Mouse (Mus musculus) cerebellum, adult 2 months (tissue): Measurements from ENCODE around the gene Tmem217. TPM values are rescaled to one million over a fixed set of nuclear protein-coding genes. Genes with fewer than 3 reads are reported as not detected.
"Not testable (repeated sequence)": the region's sequence is repeated elsewhere in the genome, so short reads cannot be mapped to it uniquely, and the experiment has no call there.

Source experiments
- DNase-seq, 2 experiments: peaks; one replicate each; pipeline ENCODE4 v3.0.0; 2021
- H3K27ac ChIP-seq: fragments of 200-500 bp; 2 replicates; pipeline ENCODE4 v1.5.1; 2012; ENCODE audit warnings: low read length, control low read depth, inconsistent platforms; ENCODE audit not compliant: insufficient read depth
- H3K27me3 ChIP-seq: fragments of 200-500 bp; 2 replicates; pipeline ENCODE4 v1.6.1; 2012; ENCODE audit warnings: inconsistent platforms, mild to moderate bottlenecking, low read length, moderate library complexity; ENCODE audit not compliant: control insufficient read depth, insufficient read depth
- H3K4me1 ChIP-seq: fragments of 200-500 bp; 2 replicates; pipeline ENCODE4 v1.6.1; 2011; ENCODE audit warnings: low read length; ENCODE audit not compliant: control insufficient read depth, insufficient read depth
- H3K4me3 ChIP-seq: fragments of 200-500 bp; replicated peaks from 2 replicates; pipeline ENCODE3; 2011; ENCODE audit warnings: mild to moderate bottlenecking, low read depth, low read length, control low read depth; ENCODE audit not compliant: insufficient read depth
- CTCF ChIP-seq: fragments of 200-500 bp; IDR thresholded peaks from 2 replicates; pipeline ENCODE4 v1.5.1; 2011; ENCODE audit warnings: low read depth, mild to moderate bottlenecking, control low read depth, low read length, moderate library complexity, borderline replicate concordance; ENCODE audit not compliant: insufficient read depth
- POLR2A ChIP-seq: fragments of 200-500 bp; IDR thresholded peaks from 2 replicates; pipeline ENCODE4 v1.6.1; 2011; ENCODE audit warnings: low read length, control low read depth, borderline replicate concordance; ENCODE audit not compliant: insufficient read depth
- WGBS: fragments of 180-500 bp; shearing (Covaris S2); methylation state at CpG from one replicate; pipeline ENCODE4 v1.1.7; 2018; 5-methylcytosine and 5-hydroxymethylcytosine counted together
- polyA plus RNA-seq: library from polyadenylated mRNA; depleted of rRNA; stranded (reverse); fragments of >200 nt; gene quantifications from 2 replicates; pipeline ENCODE4 v1.2.3, GENCODE M21; 2012

Tmem217 gene
- polyA plus RNA-seq, 1 experiment: 1.2 TPM

GRCm38 (mm10) chr17:29530508-29530907, 21.7 kb downstream of the Tmem217 start:
- Histone ChIP-seq H3K27me3 (no peaks in the 10 kb centered on the region), H3K4me1 (no peaks in the 10 kb centered on the region), H3K4me3 (no peak overlapping the region), H3K27ac (no peak overlapping the region)
- DNase-seq: no peak
- 86% methylated on average over 6 of the region's 6 CpGs for WGBS
- TF ChIP-seq POLR2A: no peak
- no peak for TF ChIP-seq CTCF

- no peak overlapping the region for H3K4me3 ChIP-seq
- TF ChIP-seq CTCF (peak; percentile 33; the same call in 1 of the 2 replicates), POLR2A (no peak)
- WGBS: 65% methylated on average over 8 of the region's 8 CpGs
- DNase-seq: no peak
- H3K4me1 ChIP-seq: no peaks in the 10 kb centered on the region
- no peak overlapping the region for H3K27ac ChIP-seq
- H3K27me3 ChIP-seq: no peaks in the 10 kb centered on the region
These were observed 23.5 kb downstream of the Tmem217 start for GRCm38 (mm10) chr17:29528568-29529187.

- no peaks in the 10 kb centered on the region for H3K4me1 ChIP-seq
- 80% methylated on average over 2 of the region's 2 CpGs for WGBS
- DNase-seq: no peak
- TF ChIP-seq CTCF (no peak), POLR2A (no peak)
- H3K27ac ChIP-seq: no peak overlapping the region
- H3K27me3 ChIP-seq: no peaks in the 10 kb centered on the region
- no peak overlapping the region for H3K4me3 ChIP-seq
These were observed 26.6 kb downstream of the Tmem217 start for GRCm38 (mm10) chr17:29525613-29526012.

GRCm38 (mm10) chr17:29519731-29520130, 32.5 kb downstream of the Tmem217 start:
- H3K4me1 ChIP-seq: no peaks in the 10 kb centered on the region
- WGBS: 71% methylated on average over 8 of the region's 8 CpGs

GRCm38 (mm10) chr17:29518665-29519064, 33.5 kb downstream of the Tmem217 start:
- not testable (repeated sequence) for H3K27ac ChIP-seq, DNase-seq, H3K4me3 ChIP-seq, H3K4me1 ChIP-seq, H3K27me3 ChIP-seq
- 91% methylated on average over 5 of the region's 5 CpGs for WGBS

More at GRCm38 (mm10) chr17:29519731-29520130, 32.5 kb downstream of the Tmem217 start:
- H3K4me3 ChIP-seq: no peak overlapping the region
- TF ChIP-seq POLR2A (no peak), CTCF (no peak)
- no peak overlapping the region for H3K27ac ChIP-seq
- DNase-seq: no peak
- H3K27me3 ChIP-seq: no peaks in the 10 kb centered on the region

- Histone ChIP-seq H3K4me1 (no peaks in the 10 kb centered on the region), H3K27ac (no peak overlapping the region), H3K4me3 (no peak overlapping the region), H3K27me3 (no peaks in the 10 kb centered on the region)
- TF ChIP-seq CTCF (peak; percentile 90), POLR2A (no peak)
- peak; percentile 74 to 85 for DNase-seq
- WGBS: 3% methylated on average over 11 of the region's 11 CpGs
These were observed 37.8 kb downstream of the Tmem217 start for GRCm38 (mm10) chr17:29514435-29514834.

GRCm38 (mm10) chr17:29513044-29513730, 39.0 kb downstream of the Tmem217 start:
- 63% methylated on average over 13 of the region's 13 CpGs for WGBS
- no peak overlapping the region for H3K27ac ChIP-seq
- H3K27me3 ChIP-seq: no peaks in the 10 kb centered on the region
- no peak for DNase-seq
- H3K4me3 ChIP-seq: no peak overlapping the region
- TF ChIP-seq POLR2A: no peak
- peak; percentile 56 for TF ChIP-seq CTCF
- no peaks in the 10 kb centered on the region for H3K4me1 ChIP-seq

GRCm38 (mm10) chr17:29510691-29511090, 41.5 kb downstream of the Tmem217 start:
- H3K4me1 ChIP-seq: no peaks in the 10 kb centered on the region
- no peak overlapping the region for H3K4me3 ChIP-seq
- H3K27me3 ChIP-seq: no peaks in the 10 kb centered on the region
- TF ChIP-seq CTCF: no peak
- no peak for TF ChIP-seq POLR2A
- no peak overlapping the region for H3K27ac ChIP-seq
- 80% methylated on average over 8 of the region's 8 CpGs for WGBS
- no peak for DNase-seq
